Comparison of ENCODE assay signal across 9 mouse cellular contexts in the genomic region with DNA sequence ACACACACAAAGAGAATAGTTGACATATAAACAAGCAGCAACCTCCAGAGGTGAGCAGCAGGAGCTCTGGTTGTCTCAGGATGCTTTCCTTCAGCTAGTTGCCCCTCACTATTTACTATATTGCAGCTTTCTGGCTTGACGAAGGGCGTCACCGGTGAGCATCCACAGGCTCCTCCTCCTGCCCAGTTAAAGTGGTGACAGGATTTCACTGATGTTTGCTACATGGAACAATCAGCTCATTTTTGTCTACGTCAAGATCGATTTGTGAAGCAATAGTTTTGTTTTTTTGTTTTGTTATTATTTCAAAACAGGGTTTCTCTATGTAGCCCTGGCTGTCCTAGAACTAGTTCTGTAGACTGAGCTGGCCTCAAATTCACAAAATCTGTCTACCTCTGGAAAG.
"Had no signal": no experiment of that assay in that cellular context is flagged by ENCODE, and none has a peak within 500 bp of the region (broad histone marks: within the 10 kb centered on the region; RNA-seq: fewer than 3 reads in every experiment).

No protein-coding gene starts in this region.

- H3K27me3 ChIP-seq: liver, embryonic 13.5 days; lung, embryonic 15.5 days; neural tube, embryonic 12.5 days had no signal

- H3K4me1 ChIP-seq: limb, embryonic 10.5 days; lung, embryonic 15.5 days had no signal

- H3K4me3 ChIP-seq: left cerebral cortex, adult 2 months; limb, embryonic 10.5 days; liver, embryonic 13.5 days; lung, embryonic 15.5 days; neural tube, embryonic 12.5 days had no signal

- DNase-seq: liver, embryonic 13.5 days; liver, postnatal 0 days; lung, postnatal 14 days; midbrain, embryonic 14.5 days; thymus, postnatal 4 days had no signal

- H3K9me3 ChIP-seq: limb, embryonic 10.5 days; liver, embryonic 13.5 days; lung, embryonic 15.5 days; neural tube, embryonic 12.5 days had no signal

- H3K4me2 ChIP-seq: liver, embryonic 13.5 days; lung, embryonic 15.5 days; neural tube, embryonic 12.5 days had no signal

- H3K36me3 ChIP-seq: lung, embryonic 15.5 days had no signal

- ATAC-seq: liver, postnatal 0 days had no signal

- H3K9ac ChIP-seq: liver, embryonic 13.5 days; liver, postnatal 0 days; lung, embryonic 15.5 days; neural tube, embryonic 12.5 days had no signal

- H3K27ac ChIP-seq: left cerebral cortex, adult 2 months; limb, embryonic 10.5 days; liver, embryonic 13.5 days; lung, embryonic 15.5 days; neural tube, embryonic 12.5 days had no signal
